Mouse (Mus musculus) limb, embryonic 11.5 days (tissue): ENCODE measurements at regions not wholly inside any gene's neighbourhood (a gene's known extent, or its start where the extent isn't known, plus 50 kb on each side); places are given as distances from the start of the nearest gene placed in this dataset.
"Not testable (repeated sequence)": the region's sequence is repeated elsewhere in the genome, so short reads cannot be mapped to it uniquely, and the experiment has no call there.

Source experiments
- ATAC-seq: fragments of 200-750 bp; cut with Nextera tagmentation; 2 replicates; pipeline ENCODE4 v1.8.0; 2017; ENCODE audit warnings: low read depth; ENCODE audit not compliant: insufficient number of reproducible peaks, low FRiP score, low TSS enrichment
- DNase-seq: peaks from one replicate; pipeline ENCODE4 v3.0.0-alpha.2; 2015; ENCODE audit warnings: low spot score
- H3K27ac ChIP-seq: fragments of 300-500 bp; sonication (generic); replicated peaks from 2 replicates; pipeline ENCODE4 v1.5.1; 2014; ENCODE audit warnings: low read depth, mild to moderate bottlenecking, low read length
- H3K27me3 ChIP-seq: fragments of 300-500 bp; sonication (generic); 2 replicates; pipeline ENCODE4 v1.6.1; 2014; ENCODE audit warnings: mild to moderate bottlenecking, low read length, mixed read lengths; ENCODE audit not compliant: control insufficient read depth, insufficient read depth
- H3K36me3 ChIP-seq: fragments of 300-500 bp; sonication (generic); 2 replicates; pipeline ENCODE4 v1.6.1; 2014; ENCODE audit warnings: mild to moderate bottlenecking, low read length, moderate library complexity, mixed read lengths; ENCODE audit not compliant: control insufficient read depth, insufficient read depth
- H3K4me1 ChIP-seq: fragments of 300-500 bp; sonication (generic); 2 replicates; pipeline ENCODE4 v1.6.1; 2014; ENCODE audit warnings: low read length, mixed read lengths; ENCODE audit not compliant: control insufficient read depth, insufficient read depth
- H3K4me2 ChIP-seq: fragments of 300-500 bp; sonication (generic); 2 replicates; pipeline ENCODE4 v1.6.1; 2014; ENCODE audit warnings: low read depth, mild to moderate bottlenecking, moderate library complexity; ENCODE audit not compliant: severe bottlenecking
- H3K4me3 ChIP-seq: fragments of 300-500 bp; sonication (generic); 2 replicates; pipeline ENCODE4 v1.5.1; 2014; ENCODE audit warnings: low read depth, low read length
- H3K9ac ChIP-seq: fragments of 300-500 bp; sonication (generic); 2 replicates; pipeline ENCODE4 v1.6.1; 2014; ENCODE audit warnings: mild to moderate bottlenecking, low read length
- H3K9me3 ChIP-seq: fragments of 300-500 bp; sonication (generic); 2 replicates; pipeline ENCODE4 v1.6.1; 2016; ENCODE audit warnings: low read length; ENCODE audit not compliant: control insufficient read depth
- WGBS: fragments of 180-500 bp; shearing (Covaris S2); extraction: QIAGEN DNeasy Blood & Tissue Kit; methylation state at CpG from one replicate; pipeline ENCODE4 v1.1.7; 2014; 5-methylcytosine and 5-hydroxymethylcytosine counted together

DNA sequence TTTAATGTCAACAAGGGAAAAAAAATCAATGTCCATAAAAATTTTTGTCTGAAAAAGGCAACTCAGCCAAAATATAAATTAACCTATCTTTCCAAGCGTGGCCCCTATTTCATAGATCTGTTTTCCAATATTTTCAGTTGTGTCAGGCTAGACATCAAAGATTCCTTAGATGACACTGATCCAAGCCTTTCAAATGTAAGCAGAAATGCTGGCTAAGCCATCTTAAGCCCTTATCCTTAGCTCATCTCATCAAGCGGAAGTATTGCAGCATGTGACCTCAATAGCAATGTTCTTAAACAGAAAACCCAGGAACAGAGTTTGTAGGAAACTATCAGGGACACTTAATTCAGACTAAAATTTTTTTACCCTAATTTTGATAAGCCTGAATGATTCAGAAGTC, 327.8 kb upstream of the Cypt12 start:
- no peaks in the 10 kb centered on the region for H3K4me1 ChIP-seq
- H3K27me3 ChIP-seq = no peaks in the 10 kb centered on the region
- 84% methylated on average over 2 of the region's 2 CpGs for WGBS
- no peak overlapping the region for H3K9ac ChIP-seq
- no peak overlapping the region for H3K4me2 ChIP-seq
- H3K36me3 ChIP-seq = no peaks in the 10 kb centered on the region
- H3K4me3 ChIP-seq = no peak overlapping the region
- DNase-seq = no peak
- no peak for ATAC-seq
- no peak overlapping the region for H3K27ac ChIP-seq
- H3K9me3 ChIP-seq = no peaks in the 10 kb centered on the region

DNA sequence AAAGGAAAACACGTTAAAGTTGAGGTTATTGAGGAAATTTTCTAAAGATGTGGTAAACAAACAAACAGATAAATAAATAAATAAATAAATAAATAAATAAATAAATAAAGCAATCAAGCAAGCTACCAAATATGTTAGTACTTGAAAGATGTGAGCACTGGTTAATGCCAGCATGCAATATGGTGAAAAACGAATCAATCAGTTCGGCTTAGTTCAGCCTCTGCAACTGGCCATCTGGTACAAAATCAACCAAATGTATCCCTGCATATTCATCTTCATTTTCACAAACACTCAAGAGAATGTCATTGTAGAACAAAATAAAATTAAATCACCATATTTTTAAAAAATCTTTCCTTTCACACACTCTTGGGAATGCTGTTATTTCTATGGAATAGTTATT, 315.7 kb upstream of the Cypt12 start:
- Histone ChIP-seq H3K36me3 (no peaks in the 10 kb centered on the region), H3K9me3 (no peaks in the 10 kb centered on the region), H3K27ac (no peak overlapping the region), H3K9ac (no peak overlapping the region), H3K4me1 (no peaks in the 10 kb centered on the region), H3K27me3 (no peaks in the 10 kb centered on the region), H3K4me3 (no peak overlapping the region), H3K4me2 (no peak overlapping the region)
- ATAC-seq (no peak), DNase-seq (no peak)
- 89% methylated on average over 3 of the region's 3 CpGs for WGBS

GRCm38 (mm10) chr3:17636276-17636675, 311.9 kb upstream of the Cypt12 start:
- no peaks in the 10 kb centered on the region for H3K4me1 ChIP-seq
- no peak for ATAC-seq
- no peaks in the 10 kb centered on the region for H3K27me3 ChIP-seq
- H3K36me3 ChIP-seq = no peaks in the 10 kb centered on the region
- H3K9ac ChIP-seq = no peak overlapping the region
- H3K27ac ChIP-seq = no peak overlapping the region
- no peak overlapping the region for H3K4me3 ChIP-seq
- no peak for DNase-seq
- no peaks in the 10 kb centered on the region for H3K9me3 ChIP-seq
- no peak overlapping the region for H3K4me2 ChIP-seq

DNA sequence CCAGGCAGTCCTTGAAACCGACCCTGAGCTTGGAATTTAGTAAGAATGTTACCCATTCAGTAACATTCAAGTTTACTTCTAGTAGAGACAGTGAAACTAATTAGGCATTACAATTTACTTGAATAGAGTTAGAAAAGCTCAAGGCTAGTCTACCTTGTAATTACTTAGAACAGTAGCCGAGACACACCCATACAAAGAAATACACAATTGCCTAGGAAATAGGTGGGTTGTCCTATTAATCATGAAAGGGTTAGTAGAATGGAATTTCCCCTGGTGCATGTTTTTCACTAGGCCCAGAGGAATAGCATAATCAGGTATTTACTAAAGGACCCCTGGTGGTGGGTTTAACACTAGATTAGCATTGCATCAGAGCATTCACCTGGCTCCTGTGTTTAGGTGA, 288.2 kb upstream of the Cypt12 start:
- not testable (repeated sequence) for H3K27me3 ChIP-seq, ATAC-seq, H3K4me2 ChIP-seq, H3K9ac ChIP-seq, DNase-seq, H3K9me3 ChIP-seq, H3K4me1 ChIP-seq, H3K36me3 ChIP-seq, H3K27ac ChIP-seq, H3K4me3 ChIP-seq
- 84% methylated on average over 2 of the region's 2 CpGs for whole genome bisulfite sequencing

GRCm38 (mm10) chr3:17661987-17662386, 286.2 kb upstream of the Cypt12 start:
- Histone ChIP-seq H3K9me3 (no peaks in the 10 kb centered on the region), H3K36me3 (no peaks in the 10 kb centered on the region), H3K4me3 (no peak overlapping the region), H3K4me1 (no peaks in the 10 kb centered on the region), H3K27me3 (no peaks in the 10 kb centered on the region), H3K27ac (no peak overlapping the region), H3K9ac (no peak overlapping the region), H3K4me2 (no peak overlapping the region)
- 90% methylated on average over 1 of the region's 1 CpGs for WGBS
- no peak for ATAC-seq
- no peak for DNase-seq

- H3K4me1 ChIP-seq = no peaks in the 10 kb centered on the region
- no peak overlapping the region for H3K27ac ChIP-seq
- H3K27me3 ChIP-seq = no peaks in the 10 kb centered on the region
- H3K4me3 ChIP-seq = no peak overlapping the region
- no peaks in the 10 kb centered on the region for H3K9me3 ChIP-seq
- H3K36me3 ChIP-seq = no peaks in the 10 kb centered on the region
- no peak for DNase-seq
- no peak overlapping the region for H3K9ac ChIP-seq
- H3K4me2 ChIP-seq = no peak overlapping the region
- no peak for ATAC-seq
- 77% methylated on average over 1 of the region's 1 CpGs for WGBS
Measured at GRCm38 (mm10) chr3:17667016-17667415, 281.2 kb upstream of the Cypt12 start.

- Histone ChIP-seq H3K27me3 (no peaks in the 10 kb centered on the region), H3K9me3 (no peaks in the 10 kb centered on the region), H3K4me1 (no peaks in the 10 kb centered on the region), H3K4me3 (no peak overlapping the region), H3K27ac (no peak overlapping the region), H3K4me2 (no peak overlapping the region), H3K36me3 (no peaks in the 10 kb centered on the region), H3K9ac (no peak overlapping the region)
- DNase-seq = no peak
- ATAC-seq = no peak
- WGBS = 89% methylated on average over 2 of the region's 2 CpGs
Measured at GRCm38 (mm10) chr3:17668839-17669238, 279.4 kb upstream of the Cypt12 start.
